Mouse (Mus musculus) splenic B cell, adult 2 months (primary cell): ENCODE measurements around the gene Tas2r116.

ENCODE experiments used
- DNase-seq: peaks from one replicate; pipeline ENCODE4 v3.0.0-alpha.2; 2011; ENCODE audit warnings: low read depth, low spot score
- H3K27me3 ChIP-seq: 2 replicates; pipeline ENCODE4 v1.6.1; 2012; ENCODE audit warnings: mild to moderate bottlenecking, low read length, moderate library complexity, mixed read lengths; ENCODE audit not compliant: control insufficient read depth, poor library complexity, insufficient read depth, severe bottlenecking
- H3K36me3 ChIP-seq: 2 replicates; pipeline ENCODE4 v1.6.1; 2012; ENCODE audit warnings: mild to moderate bottlenecking, low read length, moderate library complexity, mixed read lengths; ENCODE audit not compliant: control insufficient read depth, poor library complexity, insufficient read depth, severe bottlenecking

Tas2r116 gene

DNA sequence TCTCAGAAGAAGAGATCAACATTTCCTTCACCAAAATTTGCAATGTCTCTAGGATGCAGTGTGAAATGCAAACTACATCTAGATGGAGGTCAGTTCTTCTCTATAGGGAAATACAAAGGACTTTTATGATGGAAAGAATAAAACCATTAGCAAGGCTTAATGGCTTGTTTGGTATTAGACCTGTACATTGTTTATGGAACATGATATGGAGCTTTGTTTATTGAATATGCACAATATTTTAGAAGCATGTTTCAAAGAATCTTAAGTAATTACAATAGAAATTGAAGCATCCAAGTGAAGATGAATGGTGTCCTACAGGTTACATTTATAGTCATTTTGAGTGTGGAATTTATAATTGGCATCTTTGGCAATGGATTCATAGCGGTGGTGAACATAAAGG is at the start of gene Tas2r116:
TSS of gene Tas2r116 (plus strand) at position 301 of the 400 bp plus-strand sequence.
- H3K27me3 ChIP-seq, result no peaks in the 10 kb centered on the region
- DNase-seq, result no peak
- H3K36me3 ChIP-seq, result no peaks in the 10 kb centered on the region

DNA sequence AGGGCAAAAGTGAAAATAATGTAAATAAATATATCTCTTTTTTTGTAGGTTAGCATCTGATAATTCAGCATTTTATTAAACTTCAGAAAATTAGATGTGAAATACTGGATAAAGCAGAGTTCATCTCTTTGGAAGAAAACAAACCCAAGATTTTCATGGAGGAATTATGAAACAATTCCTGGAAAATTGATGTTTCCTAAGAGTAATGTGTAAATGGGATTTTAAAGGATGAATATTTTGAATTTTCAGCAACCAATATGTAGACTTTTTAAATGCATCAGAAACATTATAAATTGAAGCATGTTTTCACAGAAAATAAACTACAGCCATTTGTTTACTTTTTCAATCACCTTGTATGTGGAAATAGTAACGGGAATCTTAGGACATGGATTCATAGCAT is 8.4 kb upstream of the Tas2r116 start, which contains the start of gene Tas2r123:
TSS of gene Tas2r123 (plus strand) at position 301 of the 400 bp plus-strand sequence.
- H3K27me3 ChIP-seq, result no peaks in the 10 kb centered on the region
- H3K36me3 ChIP-seq, result no peaks in the 10 kb centered on the region
- DNase-seq, result no peak

DNA sequence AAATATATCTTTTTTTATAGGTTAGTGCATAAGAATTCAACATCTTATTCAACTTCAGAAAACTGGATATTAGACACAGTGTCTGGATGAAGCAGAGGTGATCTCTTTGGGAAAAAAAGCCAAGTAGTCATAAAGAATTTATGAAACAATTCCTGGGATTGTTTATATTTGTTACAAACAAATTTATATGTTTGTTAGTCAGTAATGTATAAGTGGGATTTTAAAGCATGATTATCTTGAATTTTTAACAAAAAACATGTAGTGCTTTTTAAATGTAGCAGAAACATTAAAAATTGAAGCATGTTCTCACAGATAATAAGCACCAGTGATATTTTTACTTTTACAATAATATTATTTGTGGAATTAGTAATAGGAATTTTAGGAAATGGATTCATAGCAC is 12.5 kb downstream of the Tas2r116 start, which contains the start of gene Tas2r110:
TSS of gene Tas2r110 (plus strand) at position 301 of the 400 bp plus-strand sequence.
- no peak for DNase-seq
- Histone ChIP-seq H3K27me3 (no peaks in the 10 kb centered on the region), H3K36me3 (no peaks in the 10 kb centered on the region)

- Histone ChIP-seq H3K27me3 (no peaks in the 10 kb centered on the region), H3K36me3 (no peaks in the 10 kb centered on the region)
- DNase-seq, result no peak
These were observed 37.5 kb downstream of the Tas2r116 start, which contains the start of gene Tas2r113 for GRCm38 (mm10) chr6:132892711-132893110. TSS of gene Tas2r113 (plus strand) at chr6:132893011.
